Mouse (Mus musculus) megakaryocyte, adult 5-6 weeks (primary cell): ENCODE data around the gene Stoml3. TPM values are rescaled to one million over a fixed set of nuclear protein-coding genes. Genes with fewer than 3 reads are reported as not detected.
A peak's percentile ranks its signal among the peaks of the same experiment; 100 is the strongest.

ENCODE experiments used
- ATAC-seq: 2 replicates; pipeline ENCODE4 v1.8.0; 2016; ENCODE audit warnings: mild to moderate bottlenecking, inconsistent platforms; ENCODE audit not compliant: poor library complexity, severe bottlenecking
- total RNA-seq, 2 experiments: library from RNA; stranded (forward) in 1 of 2; stranded (reverse) in 1 of 2; fragments of 153-499, 151-499 nt in 1 of 2; fragments of 221-1000, 200-1000 nt in 1 of 2; gene quantifications; 2 replicates each; pipeline versions ENCODE4 v1.2.3 to v1.2.4; 2015 to 2017

Gene Stoml3
- total RNA-seq (2015) = not detected in 2 replicates
- total RNA-seq (2017) = not detected in 2 replicates

DNA sequence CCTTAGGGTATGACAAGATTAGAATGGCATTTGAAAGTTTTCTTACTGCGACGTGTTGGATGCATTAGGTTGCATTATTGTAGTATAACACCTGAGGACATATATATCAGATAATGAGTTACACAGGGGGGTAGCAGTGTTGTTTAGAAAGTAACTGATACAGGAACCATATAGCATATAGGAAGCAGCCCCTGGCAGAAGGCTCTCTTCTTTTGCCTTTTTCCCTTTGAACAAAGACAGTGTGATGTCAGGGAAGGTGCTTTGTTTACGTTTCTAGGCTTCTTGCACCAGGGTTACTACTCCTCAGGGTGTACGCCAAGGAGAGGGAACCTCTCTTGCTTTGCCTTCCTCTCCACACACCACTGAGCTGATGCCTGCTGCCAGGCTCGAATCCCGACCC lies at the start of gene Stoml3:
TSS of gene Stoml3 (plus strand) at position 301 of the 400 bp plus-strand sequence.
- ATAC-seq = no peak

GRCm38 (mm10) chr3:53445540-53445939 lies 42.9 kb upstream of the Stoml3 start:
- no peak for ATAC-seq

- no peak for ATAC-seq
Measured at GRCm38 (mm10) chr3:53446801-53447200, 41.7 kb upstream of the Stoml3 start.

GRCm38 (mm10) chr3:53448208-53448607 lies 40.2 kb upstream of the Stoml3 start:
- peak; percentile 82 for ATAC-seq

- no peak for ATAC-seq
Measured at GRCm38 (mm10) chr3:53450666-53451065, 37.8 kb upstream of the Stoml3 start.

GRCm38 (mm10) chr3:53452351-53452750 lies 36.1 kb upstream of the Stoml3 start:
- ATAC-seq = no peak

- ATAC-seq = no peak
Measured at GRCm38 (mm10) chr3:53453346-53453745, 35.1 kb upstream of the Stoml3 start.

DNA sequence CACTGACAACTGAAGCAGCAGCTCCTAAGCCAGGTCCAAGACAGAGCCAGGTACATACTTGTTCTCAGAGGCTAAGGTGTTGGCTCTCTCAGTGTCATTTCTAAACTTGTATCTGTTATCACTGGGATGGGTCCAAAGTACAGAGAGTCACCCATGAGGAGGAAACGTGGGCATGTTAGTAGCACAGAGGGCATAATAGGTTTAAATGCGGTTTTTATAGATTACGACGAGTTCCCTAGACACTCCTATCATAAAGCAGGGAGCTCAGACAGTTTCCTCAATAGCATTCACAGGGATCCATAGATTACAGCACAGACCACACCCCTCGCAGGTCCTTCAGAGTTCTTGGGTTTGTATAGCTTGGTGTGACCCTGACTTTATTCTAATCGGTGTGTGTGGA lies 34.4 kb upstream of the Stoml3 start:
- ATAC-seq = no peak

GRCm38 (mm10) chr3:53454561-53454960 lies 33.9 kb upstream of the Stoml3 start:
- no peak for ATAC-seq

- no peak for ATAC-seq
Measured at GRCm38 (mm10) chr3:53454984-53455383, 33.5 kb upstream of the Stoml3 start.

GRCm38 (mm10) chr3:53457750-53458149 lies 30.7 kb upstream of the Stoml3 start:
- no peak for ATAC-seq

- ATAC-seq = peak; percentile 53
Measured at GRCm38 (mm10) chr3:53460106-53460505, 28.3 kb upstream of the Stoml3 start.

GRCm38 (mm10) chr3:53462701-53463045 lies 25.8 kb upstream of the Stoml3 start:
- no peak for ATAC-seq

GRCm38 (mm10) chr3:53463046-53463764 lies 25.2 kb upstream of the Stoml3 start, which contains the start of the genes Nhlrc3 and Proser1:
Gene Nhlrc3 (minus strand): TSS chr3:53463332.
Gene Proser1 (plus strand): TSS chr3:53463666.
- peak; percentile 81 for ATAC-seq

DNA sequence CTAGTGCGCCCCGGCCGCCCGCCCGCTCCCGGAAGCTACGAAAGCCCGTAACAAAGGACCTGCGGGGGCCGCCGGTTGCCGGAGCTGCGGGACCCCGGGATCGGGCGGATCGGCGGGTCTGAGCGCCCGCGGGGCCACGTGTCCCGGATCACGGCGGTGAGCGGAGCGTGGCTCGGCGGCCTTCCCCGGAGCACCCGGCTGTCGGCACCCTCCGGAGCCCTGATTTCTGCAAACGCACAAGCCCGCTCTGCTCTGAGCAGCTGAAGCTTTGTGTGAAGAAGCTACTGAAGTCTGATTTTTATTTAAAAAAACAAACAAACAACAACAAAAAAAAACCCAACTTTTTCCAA lies 24.7 kb upstream of the Stoml3 start:
- ATAC-seq = peak; percentile 6; the same call in 1 of the 2 replicates

DNA sequence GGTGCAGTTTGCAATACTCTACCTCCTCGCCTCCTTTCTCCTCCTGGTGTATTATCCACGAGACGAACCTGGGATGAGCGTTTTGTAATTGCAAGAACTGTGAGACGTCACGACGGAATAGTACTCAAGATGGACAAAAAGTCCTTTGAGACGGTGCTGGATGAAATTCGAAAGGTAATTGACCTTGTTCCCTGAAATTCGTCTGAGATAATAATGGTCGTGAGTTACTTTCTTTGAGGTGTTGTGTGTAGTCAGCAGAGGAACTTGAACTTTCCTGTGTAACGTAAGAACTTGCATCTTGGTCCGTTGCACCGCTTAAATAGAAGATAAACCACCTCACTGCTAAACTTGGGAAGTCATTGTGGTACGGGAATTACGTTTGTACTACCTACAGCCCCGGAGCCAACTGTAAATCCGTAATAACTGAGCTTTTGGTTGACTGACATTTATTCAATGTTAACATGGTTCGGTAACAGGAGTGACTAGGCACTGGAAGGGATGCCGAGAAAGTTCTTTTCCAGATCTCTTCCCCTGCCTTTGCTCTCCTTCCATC lies 24.2 kb upstream of the Stoml3 start:
- ATAC-seq = no peak

DNA sequence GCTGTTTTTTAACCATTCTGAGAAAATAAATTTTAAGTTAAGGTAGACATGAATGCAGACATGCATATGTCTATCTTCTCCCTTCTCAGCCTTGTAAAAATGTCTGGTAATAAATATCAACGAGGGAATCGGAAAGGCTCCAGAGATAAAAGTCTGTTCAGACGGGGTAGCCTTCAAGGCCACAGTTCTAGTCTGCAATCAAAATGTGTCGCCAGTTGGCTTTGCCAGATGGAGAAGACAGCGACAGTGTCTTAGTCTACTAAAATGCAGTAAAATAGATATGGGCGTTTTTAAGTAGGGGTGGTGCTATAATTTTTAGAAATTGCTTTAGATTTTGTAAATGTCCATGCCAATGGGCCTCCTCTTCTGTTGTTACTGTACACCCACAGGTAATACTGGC lies 23.1 kb upstream of the Stoml3 start:
- no peak for ATAC-seq

DNA sequence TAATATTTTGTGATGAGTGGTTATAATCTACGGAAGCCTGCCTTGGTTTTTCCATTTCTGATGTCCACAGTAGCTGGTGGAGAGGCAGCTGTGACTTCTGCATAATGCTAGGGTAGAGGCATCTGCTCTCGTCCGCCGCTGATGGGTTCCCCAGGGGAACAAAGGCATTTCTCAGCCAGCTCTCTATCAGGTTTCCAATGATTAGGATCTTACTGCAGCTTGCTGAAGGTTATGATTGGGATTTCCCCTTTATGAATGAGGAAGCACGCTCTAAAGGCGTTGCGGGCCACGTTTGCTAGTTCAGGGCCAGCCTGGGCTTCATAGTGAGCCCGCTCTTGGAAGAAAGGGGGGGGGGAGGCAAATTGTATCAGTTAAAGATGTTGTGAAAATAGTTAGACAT lies 22.0 kb upstream of the Stoml3 start:
- ATAC-seq = peak; percentile 25; the same call in 1 of the 2 replicates

DNA sequence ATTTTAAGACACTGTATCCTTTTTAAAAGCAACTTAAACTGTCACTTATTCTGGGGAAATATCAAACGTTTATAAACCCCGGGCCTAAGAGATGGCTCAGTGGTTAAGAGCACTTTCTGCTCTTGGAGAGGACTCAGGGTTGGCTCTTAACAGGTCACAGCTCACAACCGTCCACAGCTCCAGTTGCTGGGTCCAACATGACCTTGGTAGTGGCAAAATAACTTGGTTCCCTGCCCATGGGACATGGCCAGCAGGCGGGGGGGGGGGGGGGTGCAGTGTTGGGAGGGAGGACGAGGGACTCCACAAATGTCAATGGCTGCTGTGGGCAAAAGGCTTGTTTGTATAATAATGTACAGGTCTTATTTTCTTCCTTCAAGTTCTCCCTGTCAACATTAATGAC lies 21.1 kb upstream of the Stoml3 start:
- no peak for ATAC-seq

GRCm38 (mm10) chr3:53469650-53470049 lies 18.8 kb upstream of the Stoml3 start:
- ATAC-seq = no peak

DNA sequence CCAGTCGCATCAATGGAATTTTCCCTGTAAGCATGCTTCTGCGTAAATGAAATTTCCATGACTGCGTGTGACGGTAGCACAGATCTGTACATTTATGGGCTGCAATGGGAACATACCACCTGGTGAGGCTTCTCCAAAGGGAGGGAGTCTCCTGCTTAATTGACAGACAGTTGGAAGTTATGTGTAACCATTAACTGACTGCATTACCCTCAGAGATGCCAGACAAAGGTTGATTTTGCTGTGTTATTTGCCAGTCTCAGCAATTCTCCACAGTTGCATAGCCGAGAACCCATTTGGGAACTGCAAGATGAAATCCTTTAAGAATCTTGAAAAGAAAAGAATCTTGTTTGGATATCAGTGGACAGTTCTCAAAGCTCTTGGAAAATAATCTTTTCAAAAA lies 16.4 kb upstream of the Stoml3 start:
- ATAC-seq = no peak

DNA sequence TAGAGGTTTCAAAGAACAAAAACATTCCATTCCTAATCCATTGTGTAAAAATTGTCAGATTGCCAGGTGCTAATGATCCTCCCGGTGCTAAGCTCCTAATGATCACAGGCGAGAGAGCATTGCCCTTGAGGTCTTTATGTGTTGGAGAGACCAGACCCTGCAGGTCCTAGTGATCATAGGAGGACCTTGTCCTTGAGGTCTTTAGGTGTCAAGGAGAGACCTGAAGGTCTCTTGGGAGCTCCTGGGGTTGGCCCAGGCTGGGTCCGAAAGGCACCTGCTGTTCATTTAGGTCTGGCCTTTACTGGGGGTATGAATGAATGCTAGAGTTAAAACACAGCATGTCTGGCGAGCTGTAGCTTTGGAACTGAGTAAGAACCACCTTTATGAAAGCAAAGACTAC lies 14.3 kb upstream of the Stoml3 start:
- ATAC-seq = no peak

GRCm38 (mm10) chr3:53475889-53476288 lies 12.6 kb upstream of the Stoml3 start:
- no peak for ATAC-seq
